Mouse (Mus musculus) MEL (cell line): Measurements from ENCODE around the gene Fnbp1l. TPM values are rescaled to one million over a fixed set of nuclear protein-coding genes. Genes with fewer than 3 reads are reported as not detected.

Experiments
- DNase-seq: peaks from one replicate; pipeline ENCODE4 v3.0.0; 2011; ENCODE audit warnings: low read depth, low spot score
- H3K27ac ChIP-seq: 2 replicates; pipeline ENCODE4 v1.5.1; 2012; ENCODE audit warnings: low read depth, mild to moderate bottlenecking, control low read depth, low read length, moderate library complexity; ENCODE audit not compliant: control insufficient read depth
- H3K27me3 ChIP-seq, 2 experiments: fragments of 150-350 bp in 1 of 2; sonication (generic) in 1 of 2; 2 replicates each; pipeline ENCODE4 v1.6.1; 2012; ENCODE audit warnings: low read length in 2 of 2, mild to moderate bottlenecking in 2 of 2, improper control_type of control experiment in 1 of 2, moderate library complexity in 1 of 2; ENCODE audit not compliant: insufficient read depth in 2 of 2, control insufficient read depth in 1 of 2
- H3K36me3 ChIP-seq, 2 experiments: 2 replicates each; pipeline ENCODE4 v1.6.1; 2012 to 2014; ENCODE audit warnings: low read length in 2 of 2, improper control_type of control experiment in 1 of 2, inconsistent platforms in 1 of 2, mild to moderate bottlenecking in 1 of 2; ENCODE audit not compliant: insufficient read depth in 2 of 2, control insufficient read depth in 1 of 2
- H3K4me1 ChIP-seq, 2 experiments: fragments of 150-350 bp in 1 of 2; sonication (generic) in 1 of 2; 2 replicates each; pipeline ENCODE4 v1.6.1; 2012; ENCODE audit warnings: low read length in 2 of 2, improper control_type of control experiment in 1 of 2, mild to moderate bottlenecking in 1 of 2; ENCODE audit not compliant: insufficient read depth in 2 of 2, control insufficient read depth in 1 of 2
- H3K4me3 ChIP-seq, 2 experiments: fragments of 150-350 bp in 1 of 2; sonication (generic) in 1 of 2; 2 replicates each; pipeline ENCODE4 v1.5.1; 2012; ENCODE audit warnings: low read depth in 2 of 2, low read length in 2 of 2, mild to moderate bottlenecking in 2 of 2, moderate library complexity in 2 of 2, control low read depth in 1 of 2, improper control_type of control experiment in 1 of 2; ENCODE audit not compliant: control insufficient read depth in 1 of 2, insufficient read depth in 1 of 2
- H3K79me2 ChIP-seq: 2 replicates; pipeline ENCODE4 v1.6.1; 2012; ENCODE audit warnings: mild to moderate bottlenecking, low read length, moderate library complexity; ENCODE audit not compliant: control insufficient read depth, poor library complexity, insufficient read depth
- H3K9ac ChIP-seq: 2 replicates; pipeline ENCODE4 v1.6.1; 2012; ENCODE audit warnings: low read depth, mild to moderate bottlenecking, control low read depth, low read length, moderate library complexity; ENCODE audit not compliant: control insufficient read depth, poor library complexity, severe bottlenecking
- H3K9me3 ChIP-seq: fragments of 150-350 bp; sonication (generic); replicated peaks from 2 replicates; pipeline ENCODE4 v1.6.1; 2012; ENCODE audit warnings: mild to moderate bottlenecking, low read length, improper control_type of control experiment, moderate library complexity; ENCODE audit not compliant: insufficient read depth
- E2F4 ChIP-seq: IDR thresholded peaks from 2 replicates; pipeline ENCODE4 v1.6.1; 2011; ENCODE audit warnings: low read depth, low read length, improper control_type of control experiment, borderline replicate concordance
- ELF1 ChIP-seq: IDR thresholded peaks from 2 replicates; pipeline ENCODE4 v1.6.1; 2014; ENCODE audit warnings: low read depth, mild to moderate bottlenecking, inconsistent platforms, low read length, improper control_type of control experiment, moderate library complexity
- HCFC1 ChIP-seq: IDR thresholded peaks from 2 replicates; pipeline ENCODE4 v1.6.1; 2012; ENCODE audit warnings: low read depth, mild to moderate bottlenecking, inconsistent platforms, low read length, improper control_type of control experiment, moderate library complexity
- MXI1 ChIP-seq: IDR thresholded peaks from 2 replicates; pipeline ENCODE4 v1.6.1; 2011; ENCODE audit warnings: mild to moderate bottlenecking, low read depth, low read length, improper control_type of control experiment
- NRF1 ChIP-seq: IDR thresholded peaks from 2 replicates; pipeline ENCODE4 v1.6.1; 2014; ENCODE audit warnings: low read depth, mild to moderate bottlenecking, inconsistent platforms, low read length, improper control_type of control experiment, moderate library complexity; ENCODE audit not compliant: poor library complexity, insufficient read depth, severe bottlenecking
- POLR2AphosphoS5 ChIP-seq: IDR thresholded peaks from 2 replicates; pipeline ENCODE4 v1.6.1; 2012; ENCODE audit warnings: low read depth, borderline replicate concordance, mild to moderate bottlenecking, inconsistent platforms, low read length, moderate library complexity, mixed read lengths
- SIN3A ChIP-seq: IDR thresholded peaks from 2 replicates; pipeline ENCODE4 v1.6.1; 2012; ENCODE audit warnings: low read length, improper control_type of control experiment, inconsistent platforms
- TAL1 ChIP-seq: IDR thresholded peaks from 2 replicates; pipeline ENCODE4 v1.6.1; 2012; ENCODE audit warnings: mild to moderate bottlenecking, inconsistent platforms, low read length, moderate library complexity, mixed read lengths
- TBP ChIP-seq: IDR thresholded peaks from 2 replicates; pipeline ENCODE4 v1.8.0; 2011; ENCODE audit warnings: low read depth, low read length, improper control_type of control experiment
- USF1 ChIP-seq: IDR thresholded peaks from 2 replicates; pipeline ENCODE4 v1.6.1; 2014; ENCODE audit warnings: low read depth, mild to moderate bottlenecking, inconsistent platforms, low read length, improper control_type of control experiment, moderate library complexity
- USF2 ChIP-seq, 2 experiments: IDR thresholded peaks; 2 replicates each; pipeline ENCODE4 v1.6.1; 2011 to 2012; ENCODE audit warnings: improper control_type of control experiment in 2 of 2, low read length in 2 of 2, borderline replicate concordance in 1 of 2, inconsistent platforms in 1 of 2, low read depth in 1 of 2, mild to moderate bottlenecking in 1 of 2; ENCODE audit not compliant: insufficient read depth in 1 of 2
- polyA plus RNA-seq, 2 experiments: library from polyadenylated mRNA; stranded (reverse) in 1 of 2; unstranded in 1 of 2; fragments of >175 nt in 1 of 2; fragments of >200 nt in 1 of 2; gene quantifications; 2 replicates each; pipeline versions ENCODE4 v1.2.1 to v1.2.4; 2012; ENCODE audit warnings: low replicate concordance in 2 of 2, low read depth in 1 of 2; ENCODE audit not compliant: insufficient read length in 2 of 2, insufficient read depth in 1 of 2, missing spikeins in 1 of 2
- total RNA-seq: library from RNA; depleted of rRNA; stranded (reverse); fragments of 300-350 nt; gene quantifications from 2 replicates; pipeline ENCODE4 v1.2.3, GENCODE M21; 2012; rRNA removed

The Fnbp1l gene
- total RNA-seq: not detected in 2 replicates
- polyA plus RNA-seq: not detected

DNA sequence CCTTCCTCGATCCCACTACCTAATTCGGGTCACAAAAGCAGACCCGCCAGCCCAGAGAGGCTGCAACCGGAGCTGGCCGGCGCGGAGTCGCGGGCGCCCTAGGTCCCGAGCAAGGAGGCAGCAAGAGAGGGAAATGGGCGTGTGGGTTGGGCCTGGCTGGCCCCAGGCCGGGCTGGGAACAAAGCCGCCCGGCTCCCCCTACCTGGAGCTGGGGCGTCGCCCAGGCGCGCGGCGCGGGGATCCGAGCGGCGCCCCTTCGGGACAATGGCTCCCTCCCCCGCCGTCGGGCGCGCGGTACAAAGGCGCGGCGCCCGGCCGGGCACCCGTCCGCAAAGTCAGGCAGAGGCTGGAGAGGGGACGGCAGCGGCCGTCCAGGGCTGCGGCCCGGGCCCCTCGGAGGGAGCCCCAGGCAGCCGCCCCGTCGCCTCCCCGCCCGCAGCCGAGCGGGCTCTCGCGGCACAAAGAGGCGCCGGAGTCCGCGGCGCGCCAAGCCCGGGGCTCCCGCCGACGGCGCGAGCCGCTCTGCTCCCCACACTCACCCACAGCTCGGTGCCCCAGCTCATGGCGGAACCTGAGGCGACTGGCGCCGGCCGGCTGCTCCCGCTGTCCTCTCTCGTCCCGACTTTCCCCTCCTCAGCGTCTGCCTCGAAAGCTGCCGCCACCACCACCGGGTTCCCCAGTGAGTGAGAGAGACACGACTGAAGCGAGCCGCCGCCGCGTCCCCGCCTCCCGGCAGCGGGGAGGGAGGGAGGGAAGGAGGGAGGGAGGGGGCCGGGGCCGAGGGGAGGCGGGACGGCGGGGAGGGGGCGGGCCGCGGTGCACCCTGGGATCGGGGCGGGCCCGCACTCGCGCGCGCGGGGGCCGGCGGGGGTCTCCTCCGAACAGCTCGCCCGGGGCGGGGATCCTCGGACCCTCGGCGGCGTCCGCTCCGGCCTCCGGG, at the start of gene Fnbp1l:
TSS of gene Fnbp1l (minus strand) at position 725 of the 940 bp plus-strand sequence.
- Histone ChIP-seq H3K4me3 (no peak within 1 kb of the TSS), H3K9me3 (no peaks in the 10 kb centered on the region), H3K36me3 (no peaks in the 10 kb centered on the region), H3K27me3 (no peaks in the 10 kb centered on the region), H3K4me1 (no peaks in the 10 kb centered on the region), H3K79me2 (no peaks in the 10 kb centered on the region), H3K27ac (no peak within 1 kb of the TSS), H3K9ac (no peak within 1 kb of the TSS)
- TF ChIP-seq POLR2AphosphoS5: no peak
- no peak for TF ChIP-seq MXI1
- no peak for TF ChIP-seq ELF1
- no peak for TF ChIP-seq HCFC1
- no peak for TF ChIP-seq USF2 (IDR thresholded peaks at IDR 0.05; ENCODE audit: borderline replicate concordance in 1 of 2, insufficient read depth in 1 of 2, low read depth in 1 of 2, low read length in 2 of 2)
- no peak for TF ChIP-seq E2F4
- no peak for TF ChIP-seq TBP
- TF ChIP-seq SIN3A: no peak
- DNase-seq: no peak

- Histone ChIP-seq H3K9ac (no peak overlapping the region), H3K27me3 (peaks cover 0 to 2% of the 10 kb centered on the region in 2 experiments; a peak in 3 of 4 replicates), H3K9me3 (no peaks in the 10 kb centered on the region), H3K36me3 (no peaks in the 10 kb centered on the region), H3K79me2 (no peaks in the 10 kb centered on the region), H3K4me3 (no peak overlapping the region), H3K27ac (no peak overlapping the region), H3K4me1 (no peaks in the 10 kb centered on the region)
- TF ChIP-seq TAL1 (no peak), USF1 (no peak), TBP (no peak), ELF1 (no peak), NRF1 (no peak)
- no peak for DNase-seq
Observed at GRCm38 (mm10) chr3:122660795-122661194, 41.3 kb upstream of the Fnbp1l start.
